Mouse (Mus musculus) gastrocnemius, postnatal 36 days (tissue): Measurements from ENCODE around the gene R3hdm4. TPM values are rescaled to one million over a fixed set of nuclear protein-coding genes. Genes with fewer than 3 reads are reported as not detected.

ENCODE experiments used
- DNase-seq, 2 experiments: peaks; one replicate each; pipeline ENCODE4 v3.0.0; 2022
- intact Hi-C: fragments of 180-260 bp; cut with DNase I; formaldehyde crosslinking; loops from one replicate; pipeline ENCODE4 v1.15.1; 2025
- total RNA-seq, 2 experiments: library from RNA; stranded (reverse); gene quantifications; 2 replicates each; pipeline ENCODE4 v1.2.3; 2021

R3hdm4 gene
- total RNA-seq, 2 experiments from 2014 or later, result 114 to 118 TPM

DNA sequence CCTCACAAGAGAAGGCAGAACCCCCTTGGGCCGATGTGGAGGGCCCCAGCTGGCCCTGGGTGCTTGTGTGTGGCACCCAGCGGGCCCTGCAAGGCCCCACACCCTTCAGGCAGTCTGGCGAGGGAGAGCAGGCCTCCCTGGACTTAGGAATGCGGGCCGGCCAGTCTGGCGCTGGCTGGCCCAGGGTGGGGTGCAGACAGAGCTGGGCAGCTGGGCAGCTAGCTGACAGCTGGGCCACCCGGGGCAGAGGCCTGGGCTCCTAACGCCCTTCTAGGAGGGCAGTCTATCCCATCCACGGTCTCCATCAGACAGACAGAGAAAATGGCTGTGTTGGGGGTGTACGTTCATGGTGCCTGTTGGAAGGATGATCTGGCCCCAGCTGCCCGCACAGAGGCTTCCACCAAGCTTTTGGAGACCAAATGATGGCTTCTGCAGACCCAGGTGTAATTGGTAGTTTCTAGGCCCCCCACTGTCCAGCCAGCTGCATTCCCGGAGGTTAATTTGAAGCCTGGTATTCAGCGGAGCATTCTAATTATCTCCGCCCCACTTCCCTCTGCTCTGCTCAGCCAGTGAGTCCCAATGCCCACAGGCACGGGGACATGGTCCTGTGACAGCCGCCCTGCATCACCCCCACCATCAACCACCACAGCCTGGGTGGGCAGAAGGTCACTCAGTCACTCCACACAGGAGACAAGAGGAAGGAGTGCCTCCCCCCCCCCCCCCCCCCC, 24.7 kb upstream of the R3hdm4 start:
- intact Hi-C loops, result no loop called here
- DNase-seq, result no peak

DNA sequence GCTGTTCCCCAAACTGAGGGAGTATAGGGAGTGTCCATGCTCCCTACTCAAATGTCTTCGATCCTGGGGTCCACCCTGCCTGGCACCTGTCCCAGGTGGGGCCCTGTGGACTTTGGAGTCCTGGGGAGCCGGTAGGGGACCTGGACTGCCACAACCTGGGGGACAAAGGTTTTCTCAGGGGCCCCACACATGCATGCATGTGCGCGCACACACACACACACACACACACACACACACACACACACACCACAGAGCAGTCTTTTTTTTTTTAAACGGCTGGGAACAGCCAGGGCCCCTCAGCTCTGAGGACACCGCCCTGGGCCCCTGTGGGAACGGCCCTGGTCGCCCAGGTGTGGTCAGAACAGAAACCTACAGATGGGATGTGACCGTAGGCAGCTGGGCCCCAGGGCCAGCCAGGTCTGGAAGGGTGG, 22.5 kb upstream of the R3hdm4 start:
- intact Hi-C loops, result no loop called here

DNA sequence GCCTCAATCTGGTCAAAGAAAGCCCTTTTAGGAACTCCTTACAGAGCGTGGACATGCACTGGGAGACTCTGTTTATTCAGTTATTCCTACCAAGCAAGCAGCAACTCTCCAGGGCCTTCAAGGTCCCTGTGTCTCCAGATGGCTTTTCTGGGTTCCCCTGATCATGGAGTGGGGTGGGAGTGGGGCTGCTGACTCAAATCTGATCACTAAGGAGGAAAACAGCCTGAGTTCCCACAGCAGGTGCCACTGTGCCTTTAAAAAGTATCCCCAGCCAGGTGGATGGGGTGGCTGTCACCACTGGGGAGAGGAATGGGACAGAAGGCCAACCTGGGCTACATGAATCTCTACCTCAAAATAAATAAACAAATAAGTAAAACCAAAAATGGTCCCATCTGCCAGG, 22.0 kb upstream of the R3hdm4 start:
- no peak for DNase-seq
- intact Hi-C loops, result no loop called here

More for the DNA sequence above, 22.5 kb upstream of the R3hdm4 start:
- no peak for DNase-seq

DNA sequence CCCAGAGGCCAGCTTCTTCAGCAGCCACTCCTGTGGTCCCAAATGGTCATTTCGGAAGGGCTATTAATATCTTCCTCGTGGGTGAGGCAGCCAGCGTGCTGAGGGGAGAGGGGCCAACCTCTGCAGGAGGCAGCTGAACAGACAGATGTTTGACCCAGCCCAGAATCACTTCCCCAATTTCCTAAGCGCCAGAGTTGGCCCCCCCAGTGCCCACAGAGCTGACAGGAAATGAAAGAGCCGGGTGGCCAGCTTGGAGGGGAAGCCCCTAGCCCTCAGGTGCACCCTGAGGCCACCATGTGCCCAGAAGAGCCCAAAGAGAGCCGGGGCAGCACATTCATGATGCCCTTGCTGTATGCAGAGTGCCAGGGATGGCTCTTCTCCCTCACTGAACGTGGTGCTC, 19.7 kb upstream of the R3hdm4 start:
- no peak for DNase-seq
- intact Hi-C loops, result no loop called here

DNA sequence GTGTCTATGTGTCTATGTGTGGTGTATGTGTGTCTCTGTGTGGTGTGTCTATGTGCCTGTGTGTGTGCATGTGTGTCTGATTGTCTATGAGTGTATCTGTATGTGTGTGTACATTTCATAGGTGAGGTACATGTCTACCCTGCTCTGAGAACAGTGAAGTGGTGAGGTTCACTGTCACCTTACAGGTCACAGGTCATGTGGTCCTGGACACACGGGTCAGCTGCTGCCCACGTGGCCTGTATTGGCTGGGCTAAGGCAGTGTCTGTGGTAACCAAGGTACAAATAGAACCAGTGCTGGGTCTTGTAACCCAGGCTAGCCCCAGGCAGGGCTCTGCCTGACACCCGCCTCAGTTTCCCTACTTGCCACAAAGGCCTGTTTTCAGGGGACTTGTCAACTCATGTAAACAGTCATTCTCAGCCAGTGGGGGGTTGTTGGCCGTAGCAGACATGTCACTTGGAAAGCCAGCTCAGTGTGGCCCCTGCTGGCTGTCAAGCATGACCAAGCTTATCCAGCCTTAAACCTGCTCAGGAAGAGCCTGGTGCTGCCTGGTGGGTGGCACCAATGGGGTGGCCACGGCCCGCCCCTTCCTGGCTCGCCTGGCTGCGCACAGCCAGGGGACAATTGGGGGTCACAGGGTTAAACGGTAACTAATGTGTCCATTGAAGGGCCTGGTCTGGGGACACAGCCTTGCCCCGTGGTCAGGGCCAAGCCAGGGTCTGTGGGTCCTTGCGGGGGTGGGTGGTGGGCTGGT, 16.9 kb upstream of the R3hdm4 start:
- no peak for DNase-seq
- intact Hi-C loops, result no loop called here

DNA sequence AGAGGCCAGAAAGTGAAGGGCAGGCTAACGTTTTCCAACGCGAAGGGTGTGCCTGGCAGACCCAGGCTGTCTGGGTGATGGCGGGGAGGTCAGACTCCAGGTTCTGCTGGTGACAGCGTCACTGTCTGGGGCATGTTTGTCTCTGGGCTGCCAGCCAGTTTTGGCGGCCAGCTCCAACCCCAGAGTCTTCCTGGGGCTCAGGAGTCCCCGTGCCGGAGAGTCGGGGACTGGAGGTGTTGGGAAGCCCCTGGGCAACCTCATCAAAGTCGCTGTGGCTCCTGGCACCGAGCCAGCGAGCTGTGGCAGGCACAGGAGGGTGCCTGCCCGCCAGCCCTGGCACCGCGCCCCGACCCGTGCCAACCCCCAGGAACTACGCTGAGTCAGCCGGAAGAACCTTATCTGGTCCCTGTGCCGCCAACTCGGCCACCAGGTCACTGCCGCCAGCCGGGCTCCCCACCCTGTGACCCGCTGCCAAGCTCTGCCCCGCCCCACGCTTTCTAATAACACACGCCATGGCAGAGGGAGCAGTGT, 16.0 kb upstream of the R3hdm4 start:
- peak; percentile 54 to 56 for DNase-seq
- intact Hi-C loops, result no loop called here

DNA sequence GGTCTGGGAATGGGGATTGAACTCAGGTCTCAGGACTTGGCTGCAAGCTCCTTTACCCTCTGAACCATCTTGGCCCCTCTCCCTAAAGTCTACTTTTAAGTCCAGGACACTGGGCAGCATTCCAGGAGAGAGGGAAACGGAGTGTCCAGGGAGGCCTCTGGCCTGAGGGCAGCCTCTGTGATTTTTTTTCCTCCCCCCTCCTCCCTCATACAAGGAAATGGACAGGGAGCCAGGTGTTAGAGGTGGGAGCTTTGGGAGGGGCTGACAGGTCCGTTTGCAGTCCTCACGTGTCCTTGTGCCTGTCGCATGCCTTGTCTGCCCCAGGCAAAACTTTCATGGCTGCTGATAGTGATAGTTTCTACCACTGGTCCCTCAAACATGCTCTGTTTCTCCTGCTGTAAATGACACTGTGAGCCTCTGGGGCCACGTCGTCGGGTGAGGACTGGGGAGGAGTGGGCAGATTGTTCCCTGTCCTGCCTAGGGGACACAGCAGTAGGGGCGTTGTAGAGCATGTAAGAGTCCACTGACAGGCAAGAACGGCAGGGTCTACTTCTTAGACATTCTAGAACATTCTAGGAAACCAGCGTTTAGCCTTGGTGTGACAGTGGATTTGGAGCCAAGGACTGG, 15.4 kb upstream of the R3hdm4 start:
- DNase-seq, result no peak
- intact Hi-C loops, result no loop called here

DNA sequence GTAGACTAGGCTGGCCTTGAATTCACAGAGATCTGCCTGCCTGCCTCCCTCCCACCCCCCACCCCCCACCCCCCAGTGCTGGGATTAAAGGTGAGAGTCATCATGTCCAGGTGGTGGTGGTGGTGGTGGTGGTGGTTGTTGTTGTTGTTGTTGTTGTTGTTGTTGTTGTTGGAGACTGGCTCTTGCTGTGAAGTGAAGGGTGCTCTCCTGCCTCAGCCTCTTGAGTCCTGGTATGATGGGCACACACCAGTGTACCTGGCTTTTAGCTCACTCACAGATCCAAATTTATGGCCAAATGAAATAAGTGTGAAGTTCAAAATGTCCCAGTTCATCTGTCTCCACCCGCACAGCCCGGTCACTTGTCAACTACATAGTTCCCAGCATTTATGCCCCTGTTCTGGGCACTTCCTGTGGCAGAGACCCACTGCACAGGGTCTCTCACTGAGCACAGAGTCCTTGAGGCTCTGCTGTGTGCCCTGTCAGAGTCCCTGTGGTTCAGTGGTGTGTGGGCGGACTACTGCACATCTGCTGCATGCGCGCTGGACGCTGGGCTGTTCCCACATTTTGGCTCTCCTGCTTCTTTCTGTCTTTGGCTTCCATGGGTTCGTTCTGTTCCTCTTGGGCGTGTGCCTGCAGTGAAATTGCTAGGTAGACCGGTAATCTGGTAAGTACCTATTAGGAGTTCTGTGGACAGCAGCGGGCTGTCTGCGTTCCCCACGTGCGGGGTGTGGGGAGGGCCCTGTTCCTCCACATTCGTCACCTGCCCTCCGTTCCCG, 14.0 kb upstream of the R3hdm4 start:
- intact Hi-C loops, result no loop called here

DNA sequence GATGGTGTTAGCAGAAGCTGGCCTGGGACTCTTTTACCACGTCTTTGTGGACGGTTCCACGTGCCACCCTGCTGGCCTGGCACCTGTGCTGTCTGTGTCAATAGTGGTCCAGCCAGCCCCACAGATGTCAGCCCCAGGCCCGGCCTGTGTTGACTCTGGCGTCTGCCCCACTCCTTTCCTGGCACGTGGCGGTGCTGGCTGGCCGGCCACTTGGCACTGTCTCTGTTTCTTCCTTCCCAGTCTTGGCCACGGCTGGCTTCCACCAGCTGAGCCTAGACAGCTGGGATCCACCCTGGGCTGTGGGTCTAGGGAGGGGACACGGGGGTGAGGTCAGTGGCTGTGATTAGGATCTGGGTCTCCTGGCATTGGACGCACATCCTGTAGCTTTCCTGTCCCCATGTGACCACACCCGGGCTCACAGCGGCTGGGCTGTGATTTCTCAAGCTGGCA, 13.3 kb upstream of the R3hdm4 start:
- DNase-seq, result peak; percentile 89 to 93
- intact Hi-C loops, result no loop called here

More for the DNA sequence above, 14.0 kb upstream of the R3hdm4 start:
- DNase-seq, result no peak

DNA sequence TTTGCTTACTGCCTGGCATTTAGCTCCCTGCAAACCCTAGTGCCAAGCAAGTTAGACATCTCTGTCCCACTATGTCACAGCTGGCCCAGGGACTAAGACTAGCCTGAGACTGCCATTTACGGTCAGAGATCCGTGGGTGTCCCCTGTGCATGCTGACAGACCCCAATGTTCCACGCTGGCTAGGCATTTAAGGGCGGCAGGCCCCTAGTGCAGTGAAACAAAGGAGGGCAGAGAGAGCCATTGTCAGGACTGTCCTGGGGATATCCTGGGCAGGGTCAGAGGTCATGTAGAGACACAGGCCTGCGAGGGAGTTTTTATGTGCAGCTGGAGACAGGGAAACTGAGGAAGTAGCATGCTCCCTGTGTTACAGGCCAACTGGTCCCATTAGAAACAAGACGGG, 12.9 kb upstream of the R3hdm4 start:
- intact Hi-C loops, result no loop called here
- no peak for DNase-seq

DNA sequence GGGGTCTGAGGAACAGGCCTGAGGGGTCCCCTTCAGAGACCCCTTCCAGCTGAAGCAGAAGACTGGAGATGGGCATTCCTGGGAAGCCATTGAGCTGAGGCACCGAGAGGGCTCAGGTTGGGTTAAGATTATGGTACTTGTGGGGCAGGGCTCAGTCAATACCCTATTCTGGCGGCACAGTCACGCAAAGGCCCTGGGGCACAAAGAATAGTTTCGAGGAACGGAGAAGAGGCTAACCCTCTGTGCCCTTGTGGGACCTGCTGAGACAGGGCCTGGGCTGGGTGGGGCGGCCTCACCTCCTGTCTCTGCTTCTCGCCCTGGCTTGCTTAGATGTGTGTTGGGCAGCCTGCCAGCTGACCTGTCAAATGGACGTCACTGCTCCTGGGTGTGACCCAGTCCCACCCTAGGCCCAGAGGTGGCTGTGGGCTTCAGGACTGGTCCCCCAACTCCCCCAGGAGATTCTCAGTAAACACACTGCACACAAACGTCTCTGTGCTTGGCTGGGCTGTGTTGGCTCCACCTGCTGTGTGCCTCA, 12.2 kb upstream of the R3hdm4 start:
- DNase-seq, result no peak
- intact Hi-C loops, result no loop called here

DNA sequence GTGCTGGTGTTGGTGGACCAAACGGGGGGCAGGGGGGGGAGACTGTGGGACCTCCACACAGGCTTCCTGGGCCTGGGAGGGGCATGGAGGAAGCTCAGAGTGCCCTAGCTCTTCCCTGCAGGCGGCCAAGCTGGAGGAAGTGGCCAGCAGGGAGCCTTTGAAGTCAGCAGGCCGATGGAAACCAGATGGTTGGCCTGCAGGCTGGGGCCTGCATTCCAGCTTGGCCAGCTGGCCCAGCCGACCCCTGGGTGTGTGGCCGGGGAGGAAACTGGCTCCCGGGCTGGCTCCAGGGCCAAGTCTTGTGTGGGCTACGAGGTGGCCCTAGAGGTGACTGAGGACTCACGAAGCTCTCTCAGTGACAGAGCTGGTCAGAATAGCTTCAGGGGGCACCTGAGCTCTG, 11.7 kb upstream of the R3hdm4 start:
- DNase-seq, result peak; percentile 66 to 79
- intact Hi-C loops, result no loop called here

DNA sequence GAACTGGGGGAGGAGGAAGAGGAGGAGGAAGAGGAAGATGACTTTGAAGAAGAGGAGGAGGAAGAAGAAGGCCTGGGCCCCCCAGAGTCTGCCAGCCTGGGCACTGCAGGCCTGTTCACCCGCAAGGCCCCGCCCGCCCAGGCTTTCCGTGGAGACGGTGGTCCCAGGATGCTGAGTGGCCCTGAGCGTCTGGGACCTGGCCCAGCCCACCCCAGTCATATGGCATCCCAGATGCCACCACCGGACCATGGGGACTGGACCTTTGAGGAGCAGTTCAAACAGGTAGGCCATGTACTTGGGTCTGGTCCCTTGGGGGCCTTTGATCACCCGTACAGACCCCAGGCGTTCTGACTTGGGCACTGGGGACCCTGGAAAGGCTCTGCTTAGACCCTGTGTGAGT, 10.8 kb upstream of the R3hdm4 start:
- DNase-seq, result no peak
- intact Hi-C loops, result no loop called here

DNA sequence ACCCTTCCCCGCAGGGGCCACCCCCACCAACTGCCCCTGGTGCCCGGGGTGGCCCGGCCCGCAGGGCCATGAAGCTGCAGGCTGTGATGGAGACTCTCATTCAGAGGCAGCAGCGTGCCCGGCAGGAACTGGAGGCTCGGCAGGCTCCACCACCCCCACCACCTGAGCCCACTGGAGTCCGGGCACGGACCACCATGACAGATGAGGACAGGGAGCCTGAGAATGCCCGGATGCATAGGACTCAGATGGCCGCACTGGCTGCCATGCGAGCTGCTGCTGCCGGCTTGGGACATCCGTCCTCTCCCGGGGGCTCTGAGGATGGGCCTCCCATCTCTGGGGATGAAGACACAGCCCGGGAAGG, 9.8 kb upstream of the R3hdm4 start:
- intact Hi-C loops, result no loop called here
- no peak for DNase-seq

DNA sequence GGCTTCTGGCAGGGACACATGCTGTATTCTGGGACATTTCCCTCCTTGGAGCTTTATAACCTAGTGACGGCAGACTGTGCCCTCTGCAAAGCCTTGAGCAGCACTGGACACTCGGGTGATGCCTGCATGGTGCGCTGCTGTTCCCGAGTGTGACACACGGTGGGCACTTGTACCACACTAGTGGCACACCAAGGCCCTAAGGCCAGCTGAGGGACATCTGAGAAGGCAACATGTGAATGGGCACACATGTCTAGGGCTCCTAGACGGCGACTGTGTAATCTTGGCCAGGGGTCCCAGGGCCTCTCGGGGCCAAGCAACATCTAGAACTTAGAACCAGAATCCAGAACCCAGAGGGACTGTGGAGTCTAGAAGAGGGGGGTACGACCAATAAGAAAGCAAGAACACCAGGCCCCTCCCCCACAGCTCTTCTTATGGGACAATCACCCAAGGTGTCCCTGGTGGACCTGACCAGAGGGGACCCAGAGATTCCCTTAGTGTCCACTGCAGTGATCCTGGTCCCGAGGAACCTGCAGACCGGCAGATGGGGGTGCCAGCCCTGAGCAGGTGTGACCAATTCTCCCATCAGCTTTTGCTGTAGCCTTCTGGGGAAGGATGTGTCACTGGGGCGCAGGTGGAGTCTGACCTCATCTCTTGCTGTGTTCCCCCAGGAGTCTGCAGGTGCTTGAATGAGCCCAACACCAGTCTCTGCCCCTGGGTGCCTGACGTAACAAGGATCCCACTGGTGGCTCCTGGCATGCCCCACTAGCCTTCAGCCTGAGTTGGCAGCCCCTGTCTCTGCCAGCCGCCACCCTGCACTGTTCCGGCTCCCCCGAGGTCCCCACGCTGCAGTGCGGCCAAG, 9.2 kb upstream of the R3hdm4 start:
- no peak for DNase-seq

DNA sequence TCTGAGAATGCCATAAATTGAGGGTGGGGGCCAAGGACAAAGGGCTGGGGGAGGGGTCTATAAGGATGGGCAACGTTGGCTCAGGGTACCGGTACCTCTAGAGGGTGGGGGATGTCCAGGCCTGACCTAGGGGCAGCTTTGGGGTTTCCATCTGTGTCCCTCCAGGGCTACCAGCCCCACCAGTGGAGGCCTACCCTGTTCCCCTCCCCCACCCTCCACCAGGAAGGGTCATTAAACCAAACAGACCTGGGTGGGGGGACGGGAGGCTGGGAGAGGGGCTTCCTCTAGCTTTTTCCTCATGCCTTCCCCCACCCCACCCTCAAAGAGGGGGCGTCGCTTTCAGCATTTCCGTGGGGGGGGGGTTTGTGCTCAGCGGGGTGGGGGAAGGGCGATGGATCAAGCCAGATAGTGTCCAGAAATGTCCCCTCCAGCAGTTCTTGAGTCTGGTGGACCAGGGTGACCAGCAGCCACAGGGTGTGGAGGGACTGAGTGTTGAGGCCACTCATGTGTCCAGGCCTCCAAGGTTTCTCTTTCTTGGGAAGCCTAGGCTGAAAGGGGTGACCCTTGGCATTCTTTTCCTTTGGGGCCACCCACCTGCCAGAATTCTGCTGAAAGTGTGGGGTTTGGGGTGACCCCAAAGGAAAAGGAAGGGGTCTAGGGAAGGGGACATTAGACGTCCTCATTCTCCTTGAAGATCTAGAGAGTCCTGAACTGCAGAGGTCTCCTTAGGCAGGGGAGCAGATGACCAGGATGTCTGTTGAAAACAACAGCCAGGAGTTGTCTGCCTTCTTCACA, 8.1 kb upstream of the R3hdm4 start:
- DNase-seq, result no peak
- intact Hi-C loops, result no loop called here

More for the DNA sequence above, 9.2 kb upstream of the R3hdm4 start:
- intact Hi-C loops, result no loop called here

DNA sequence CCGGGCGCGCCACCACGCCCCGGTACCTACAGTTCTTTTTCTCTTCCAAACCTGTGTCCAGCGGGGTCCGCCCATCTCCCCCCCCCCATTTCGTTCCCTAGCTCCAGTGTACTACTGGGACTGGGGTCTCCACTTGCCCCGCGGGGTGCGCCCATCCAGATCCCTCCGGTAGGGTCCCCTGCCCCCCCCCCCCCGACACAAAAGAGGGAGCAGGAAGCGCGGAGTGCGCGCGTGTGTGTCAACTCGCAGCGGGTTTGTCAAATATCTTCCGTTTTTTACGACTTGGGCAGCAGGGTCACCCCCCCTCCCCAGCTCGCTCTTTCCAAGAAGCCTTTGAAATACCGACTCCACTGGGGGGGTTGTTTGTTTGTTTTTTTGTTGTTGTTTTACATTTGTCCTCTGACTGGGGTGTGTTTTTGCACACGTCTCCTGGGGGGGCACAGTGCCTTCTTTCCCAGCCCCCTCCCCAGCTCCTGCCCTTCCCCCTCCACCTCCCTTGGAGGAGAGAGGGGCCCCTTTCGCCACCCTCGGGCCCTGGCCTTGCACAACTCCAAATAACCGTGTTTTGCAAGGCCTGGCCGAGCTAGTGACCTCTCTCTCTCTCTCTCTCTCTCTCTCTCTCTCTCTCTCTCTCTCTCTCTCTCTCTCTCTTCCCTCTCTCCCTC, 7.2 kb upstream of the R3hdm4 start:
- no peak for DNase-seq
- intact Hi-C loops, result no loop called here
